Mouse (Mus musculus) CH12.LX (cell line): ENCODE data around the gene BC017158. TPM values are rescaled to one million over a fixed set of nuclear protein-coding genes. Genes with fewer than 3 reads are reported as not detected.

ENCODE experiments used
- DNase-seq: peaks from one replicate; pipeline ENCODE4 v3.0.0-alpha.2; 2013; ENCODE audit errors: extremely low read depth
- H3K27ac ChIP-seq: 2 replicates; pipeline ENCODE4 v1.5.1; 2012; ENCODE audit warnings: low read depth, mild to moderate bottlenecking, control low read depth, moderate library complexity; ENCODE audit not compliant: insufficient read depth
- H3K27me3 ChIP-seq: replicated peaks from 2 replicates; pipeline ENCODE3; 2012; ENCODE audit warnings: inconsistent platforms
- H3K36me3 ChIP-seq, 2 experiments: replicated peaks in 1 of 2; 2 replicates each; pipeline versions ENCODE3 to v1.6.1; 2012; ENCODE audit warnings: inconsistent platforms in 1 of 2, low read length in 1 of 2, mild to moderate bottlenecking in 1 of 2, mixed read lengths in 1 of 2, moderate library complexity in 1 of 2; ENCODE audit not compliant: control insufficient read depth in 1 of 2, insufficient read depth in 1 of 2
- H3K4me1 ChIP-seq, 2 experiments: 2 replicates each; pipeline ENCODE4 v1.6.1; 2012; ENCODE audit warnings: inconsistent platforms in 1 of 2, moderate library complexity in 1 of 2; ENCODE audit not compliant: insufficient read depth in 2 of 2, control insufficient read depth in 1 of 2
- H3K4me2 ChIP-seq: 2 replicates; pipeline ENCODE4 v1.6.1; 2012; ENCODE audit warnings: low read depth, mild to moderate bottlenecking, control low read depth; ENCODE audit not compliant: poor library complexity, insufficient read depth, severe bottlenecking
- H3K4me3 ChIP-seq, 3 experiments: fragments of 150-350 bp in 1 of 3; sonication (generic) in 1 of 3; replicated peaks in 1 of 3; 2 replicates each; pipeline versions ENCODE3 to v1.5.1; 2011 to 2012; ENCODE audit warnings: low read depth in 2 of 3, low read length in 2 of 3, mild to moderate bottlenecking in 2 of 3, moderate library complexity in 2 of 3, control low read depth in 1 of 3, improper control_type of control experiment in 1 of 3, inconsistent platforms in 1 of 3, mixed read lengths in 1 of 3; ENCODE audit not compliant: poor library complexity in 1 of 3
- H3K79me2 ChIP-seq: replicated peaks from 2 replicates; pipeline ENCODE4 v1.6.1; 2012; ENCODE audit warnings: mild to moderate bottlenecking, moderate library complexity; ENCODE audit not compliant: control insufficient read depth, poor library complexity, insufficient read depth, severe bottlenecking; ENCODE audit errors: extremely low read depth
- H3K9ac ChIP-seq: 2 replicates; pipeline ENCODE4 v1.6.1; 2012; ENCODE audit warnings: low read depth, mild to moderate bottlenecking, control low read depth, moderate library complexity; ENCODE audit not compliant: insufficient read depth
- H3K9me3 ChIP-seq: replicated peaks from 2 replicates; pipeline ENCODE3; 2012; ENCODE audit warnings: low read length, inconsistent platforms, mixed read lengths
- CHD1 ChIP-seq: IDR thresholded peaks from 2 replicates; pipeline ENCODE4 v1.6.1; 2012; ENCODE audit warnings: low read depth, low read length, improper control_type of control experiment, inconsistent platforms
- CHD2 ChIP-seq: IDR thresholded peaks from 2 replicates; pipeline ENCODE4 v1.6.1; 2011; ENCODE audit warnings: low read length, improper control_type of control experiment
- CTCF ChIP-seq, 2 experiments: IDR thresholded peaks in 1 of 2; conservative IDR thresholded peaks in 1 of 2; 2 replicates each; pipeline ENCODE4 v1.5.1; 2011 to 2012; ENCODE audit warnings: low read depth in 2 of 2, low read length in 2 of 2, improper control_type of control experiment in 1 of 2, inconsistent platforms in 1 of 2, mild to moderate bottlenecking in 1 of 2, moderate library complexity in 1 of 2
- ELF1 ChIP-seq: IDR thresholded peaks from 2 replicates; pipeline ENCODE4 v1.6.1; 2014; ENCODE audit warnings: low read depth, mild to moderate bottlenecking, inconsistent platforms, low read length, improper control_type of control experiment
- HCFC1 ChIP-seq: IDR thresholded peaks from 2 replicates; pipeline ENCODE4 v1.6.1; 2012; ENCODE audit warnings: low read depth, mild to moderate bottlenecking, inconsistent platforms, low read length, improper control_type of control experiment
- JUN ChIP-seq: IDR thresholded peaks from 2 replicates; pipeline ENCODE4 v1.6.1; 2011; ENCODE audit warnings: low read depth, mild to moderate bottlenecking, low read length, improper control_type of control experiment, moderate library complexity; ENCODE audit not compliant: insufficient read depth
- JUND ChIP-seq: conservative IDR thresholded peaks from 2 replicates; pipeline ENCODE4 v1.6.1; 2011; ENCODE audit warnings: low read depth, low read length, improper control_type of control experiment
- MAX ChIP-seq: IDR thresholded peaks from 2 replicates; pipeline ENCODE4 v1.6.1; 2011; ENCODE audit warnings: low read length, improper control_type of control experiment
- NELFE ChIP-seq: IDR thresholded peaks from 2 replicates; pipeline ENCODE4 v1.6.1; 2011; ENCODE audit warnings: low read depth, low read length, improper control_type of control experiment
- PAX5 ChIP-seq: IDR thresholded peaks from 2 replicates; pipeline ENCODE4 v1.6.1; 2012; ENCODE audit warnings: low read length, inconsistent platforms, mixed read lengths
- POLR2AphosphoS2 ChIP-seq: IDR thresholded peaks from 2 replicates; pipeline ENCODE4 v1.6.1; 2011; ENCODE audit warnings: low read depth, low read length, improper control_type of control experiment
- RCOR1 ChIP-seq: conservative IDR thresholded peaks from 2 replicates; pipeline ENCODE4 v1.6.1; 2012; ENCODE audit warnings: low read depth, mild to moderate bottlenecking, inconsistent platforms, low read length, improper control_type of control experiment
- SIN3A ChIP-seq: IDR thresholded peaks from 2 replicates; pipeline ENCODE4 v1.6.1; 2012; ENCODE audit warnings: low read length, improper control_type of control experiment, inconsistent platforms
- UBTF ChIP-seq: IDR thresholded peaks from 2 replicates; pipeline ENCODE4 v1.6.1; 2012; ENCODE audit warnings: low read depth, mild to moderate bottlenecking, inconsistent platforms, low read length, improper control_type of control experiment, moderate library complexity
- ZC3H11A ChIP-seq: IDR thresholded peaks from 2 replicates; pipeline ENCODE4 v1.6.1; 2012; ENCODE audit warnings: low read depth, mild to moderate bottlenecking, inconsistent platforms, low read length, improper control_type of control experiment
- ZMIZ1 ChIP-seq: IDR thresholded peaks from 2 replicates; pipeline ENCODE4 v1.6.1; 2012; ENCODE audit warnings: low read depth, mild to moderate bottlenecking, inconsistent platforms, low read length, improper control_type of control experiment
- ZNF384 ChIP-seq: IDR thresholded peaks from 2 replicates; pipeline ENCODE4 v1.6.1; 2012; ENCODE audit warnings: low read depth, low read length, improper control_type of control experiment, inconsistent platforms
- dilution Hi-C: fragments of 300-500 bp; cut with MboI; formaldehyde crosslinking; loops from 2 replicates; pipeline ENCODE4 v1.14.3; 2020; ENCODE audit warnings: low sequenced_read_pairs; ENCODE audit not compliant: extremely low pct_unique_long_range_greater_than_20kb, extremely low pct_ligation_motif_present
- in situ Hi-C: fragments of 300-500 bp; cut with MboI; formaldehyde crosslinking; loops from 3 replicates; pipeline ENCODE4 v1.14.3; 2019; ENCODE audit warnings: low sequenced_read_pairs, low pct_ligation_motif_present, low pct_unique_long_range_greater_than_20kb, mixed read lengths
- polyA plus RNA-seq: library from polyadenylated mRNA; unstranded; fragments of >175 nt; gene quantifications from 2 replicates; pipeline ENCODE4 v1.2.1, GENCODE M21; 2012; ENCODE audit warnings: low read depth; ENCODE audit not compliant: insufficient read length
- total RNA-seq, 2 experiments: library from RNA; depleted of rRNA; stranded (reverse); fragments of 300-350 nt in 1 of 2; fragments of >200 nt in 1 of 2; gene quantifications; 2 replicates each; pipeline ENCODE4 v1.2.3; 2012 to 2014

Gene BC017158
- total and polyA plus RNA-seq, 3 experiments, result 4.9 to 14.5 (median 8.1) TPM

DNA sequence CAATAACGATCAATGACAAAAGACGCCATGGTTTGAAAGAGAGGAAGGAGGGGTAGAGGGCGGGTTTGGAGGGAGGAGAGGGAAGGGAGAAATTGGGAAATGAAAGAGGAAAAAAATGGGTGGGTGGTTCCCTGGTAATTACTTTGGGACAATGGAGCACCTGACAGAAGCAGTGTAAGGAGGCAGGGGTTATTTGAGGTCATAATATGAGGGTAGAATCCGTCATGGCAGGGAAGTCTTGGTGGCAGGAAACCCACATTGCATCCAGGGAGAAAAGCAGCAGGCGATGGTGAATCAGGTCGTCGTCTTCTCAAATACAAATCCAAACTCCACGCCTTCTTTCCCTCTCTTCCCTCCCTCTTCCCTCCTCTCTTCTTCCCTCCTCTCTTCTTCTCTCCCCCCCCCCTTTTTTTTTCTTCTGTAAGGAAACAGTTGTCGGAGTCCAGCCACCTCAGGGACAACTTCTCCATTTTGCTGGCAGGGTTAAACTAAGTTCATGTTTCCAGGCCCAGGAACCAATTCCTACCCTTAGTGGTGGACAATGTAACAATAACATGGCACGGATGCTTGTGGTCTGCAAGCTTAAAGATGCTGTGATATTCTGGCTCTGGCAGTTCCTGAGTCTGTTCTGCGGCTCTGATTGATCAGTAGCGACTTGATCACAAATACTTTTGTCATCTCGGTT lies 14.5 kb upstream of the BC017158 start:
- H3K27ac ChIP-seq, result no peak overlapping the region
- no peak overlapping the region for H3K4me2 ChIP-seq
- H3K9ac ChIP-seq, result no peak overlapping the region
- dilution Hi-C loops, result no loop called here
- H3K27me3 ChIP-seq, result peaks cover 26% of the 10 kb centered on the region
- H3K79me2 ChIP-seq, result no peaks in the 10 kb centered on the region
- in situ Hi-C loops, result no loop called here
- TF ChIP-seq CHD2, result no peak
- TF ChIP-seq CTCF (conservative IDR thresholded peaks at IDR 0.05 in 1 of 2, IDR thresholded peaks at IDR 0.05 in 1 of 2; ENCODE audit: low read depth in 2 of 2, low read length in 2 of 2), result no peak
- no peak for TF ChIP-seq ZNF384
- no peak for TF ChIP-seq HCFC1
- TF ChIP-seq MAX, result no peak
- no peak for TF ChIP-seq UBTF
- no peak for TF ChIP-seq SIN3A
- H3K36me3 ChIP-seq, result no peaks in the 10 kb centered on the region
- no peaks in the 10 kb centered on the region for H3K4me1 ChIP-seq
- no peaks in the 10 kb centered on the region for H3K9me3 ChIP-seq
- no peak for DNase-seq
- H3K4me3 ChIP-seq, result no peak overlapping the region

DNA sequence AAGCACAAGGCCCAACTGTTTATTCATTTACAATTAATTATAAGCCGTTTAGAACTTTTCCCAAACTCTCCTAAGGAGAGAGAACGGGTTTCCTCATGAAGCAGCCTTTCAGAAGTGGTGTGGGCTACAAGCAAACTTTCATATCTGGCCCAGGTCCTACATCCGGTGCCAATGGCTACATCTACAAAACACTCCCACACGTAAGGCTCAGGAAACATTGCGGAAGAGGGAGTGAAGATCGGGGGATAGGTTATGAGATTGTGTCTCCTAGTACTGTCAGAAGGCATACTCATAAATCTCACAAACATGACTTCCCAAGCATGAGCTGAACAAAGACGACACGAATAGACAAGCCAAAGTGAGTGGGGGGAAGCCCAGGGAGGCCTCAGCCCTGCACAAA lies 13.8 kb upstream of the BC017158 start:
- Histone ChIP-seq H3K9me3 (no peaks in the 10 kb centered on the region), H3K27ac (no peak overlapping the region), H3K9ac (no peak overlapping the region), H3K36me3 (no peaks in the 10 kb centered on the region), H3K4me2 (no peak overlapping the region), H3K4me3 (no peak overlapping the region), H3K27me3 (peaks cover 27% of the 10 kb centered on the region), H3K4me1 (no peaks in the 10 kb centered on the region), H3K79me2 (no peaks in the 10 kb centered on the region)
- in situ Hi-C loops (no loop called here), dilution Hi-C loops (no loop called here)
- no peak for DNase-seq
- TF ChIP-seq NELFE (no peak), ZMIZ1 (no peak), RCOR1 (no peak), CHD1 (no peak), POLR2AphosphoS2 (no peak), ZC3H11A (no peak)

DNA sequence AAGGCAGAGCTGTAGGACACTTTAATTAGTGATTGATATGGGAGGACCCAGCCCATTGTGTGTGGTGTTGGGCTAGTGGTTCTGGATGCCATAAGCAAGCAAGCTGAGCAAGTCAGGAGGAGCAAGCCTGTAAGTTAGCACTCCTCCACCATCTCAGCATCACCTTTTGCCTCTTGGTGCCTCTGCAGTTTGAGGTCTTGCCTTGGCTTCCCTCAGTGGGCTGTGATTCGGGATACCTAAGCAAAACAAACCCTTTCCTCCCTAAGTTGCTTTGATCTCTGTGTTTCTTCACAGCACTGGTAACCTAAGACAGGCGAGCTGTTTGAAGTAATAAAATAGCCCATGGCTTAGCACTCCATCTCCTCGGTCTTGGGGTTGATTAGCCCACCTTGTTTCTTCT lies 13.3 kb upstream of the BC017158 start:
- no peaks in the 10 kb centered on the region for H3K36me3 ChIP-seq
- H3K9ac ChIP-seq, result no peak overlapping the region
- no peaks in the 10 kb centered on the region for H3K9me3 ChIP-seq
- no peaks in the 10 kb centered on the region for H3K79me2 ChIP-seq
- dilution Hi-C loops, result no loop called here
- H3K4me2 ChIP-seq, result no peak overlapping the region
- DNase-seq, result no peak
- H3K27me3 ChIP-seq, result peaks cover 28% of the 10 kb centered on the region
- in situ Hi-C loops, result no loop called here
- TF ChIP-seq SIN3A, result no peak
- no peak for TF ChIP-seq UBTF
- no peak for TF ChIP-seq ELF1
- no peak for TF ChIP-seq JUN
- no peak for TF ChIP-seq NELFE
- TF ChIP-seq PAX5, result no peak
- no peak for TF ChIP-seq CHD2
- TF ChIP-seq JUND, result no peak
- no peak overlapping the region for H3K27ac ChIP-seq
- H3K4me3 ChIP-seq, result no peak overlapping the region
- H3K4me1 ChIP-seq, result no peaks in the 10 kb centered on the region
